Mouse (Mus musculus) kidney, embryonic 16.5 days (tissue): ENCODE measurements at regions not wholly inside any gene's neighbourhood (a gene's known extent, or its start where the extent isn't known, plus 50 kb on each side); places are given as distances from the start of the nearest gene placed in this dataset.

Source experiments
- ATAC-seq: fragments of 200-750 bp; cut with Nextera tagmentation; 2 replicates; pipeline ENCODE4 v1.8.0; 2017; ENCODE audit warnings: moderate TSS enrichment; ENCODE audit not compliant: low FRiP score, low TSS enrichment
- H3K27ac ChIP-seq: fragments of 300-500 bp; sonication (generic); 2 replicates; pipeline ENCODE4 v1.5.1; 2014; ENCODE audit warnings: low read length
- H3K27me3 ChIP-seq: fragments of 300-500 bp; sonication (generic); 2 replicates; pipeline ENCODE4 v1.6.1; 2014; ENCODE audit warnings: low read length, control low read depth, mixed read lengths; ENCODE audit not compliant: insufficient read depth
- H3K36me3 ChIP-seq: fragments of 300-500 bp; sonication (generic); 2 replicates; pipeline ENCODE4 v1.6.1; 2014; ENCODE audit warnings: low read length, control low read depth, mixed read lengths; ENCODE audit not compliant: insufficient read depth
- H3K4me1 ChIP-seq: fragments of 300-500 bp; sonication (generic); 2 replicates; pipeline ENCODE4 v1.6.1; 2014; ENCODE audit warnings: low read length, control low read depth, mixed read lengths; ENCODE audit not compliant: insufficient read depth
- H3K4me2 ChIP-seq: fragments of 300-500 bp; sonication (generic); replicated peaks from 2 replicates; pipeline ENCODE4 v1.6.1; 2014; ENCODE audit warnings: low read depth, low read length
- H3K4me3 ChIP-seq: fragments of 300-500 bp; sonication (generic); 2 replicates; pipeline ENCODE4 v1.5.1; 2014; ENCODE audit warnings: mild to moderate bottlenecking, low read length
- H3K9ac ChIP-seq: fragments of 300-500 bp; sonication (generic); replicated peaks from 2 replicates; pipeline ENCODE4 v1.6.1; 2014; ENCODE audit warnings: low read length
- H3K9me3 ChIP-seq: fragments of 300-500 bp; sonication (generic); 2 replicates; pipeline ENCODE4 v1.6.1; 2016; ENCODE audit warnings: low read length, control low read depth
- WGBS: fragments of 180-500 bp; shearing (Covaris S2); extraction: QIAGEN DNeasy Blood & Tissue Kit; methylation state at CpG from one replicate; pipeline ENCODE4 v1.1.7; 2014; 5-methylcytosine and 5-hydroxymethylcytosine counted together

GRCm38 (mm10) chr5:119575124-119575523 is 95.3 kb upstream of the Tbx3 start:
- Histone ChIP-seq H3K36me3 (no peaks in the 10 kb centered on the region), H3K4me2 (no peak overlapping the region), H3K4me3 (no peak overlapping the region), H3K27ac (no peak overlapping the region), H3K4me1 (no peaks in the 10 kb centered on the region), H3K27me3 (0 out of 2 replicates have a peak, but pooled peaks cover 3% of the 10 kb centered on the region), H3K9ac (no peak overlapping the region), H3K9me3 (peaks cover 14% of the 10 kb centered on the region)
- no peak; the same call in 1 of the 2 replicates for ATAC-seq
- 16% methylated on average over 14 of the region's 14 CpGs for whole genome bisulfite sequencing

GRCm38 (mm10) chr5:119579288-119579687 is 91.2 kb upstream of the Tbx3 start:
- Histone ChIP-seq H3K4me2 (no peak overlapping the region), H3K36me3 (no peaks in the 10 kb centered on the region), H3K27ac (no peak overlapping the region), H3K4me3 (no peak overlapping the region), H3K4me1 (no peaks in the 10 kb centered on the region), H3K27me3 (no peaks in the 10 kb centered on the region), H3K9me3 (no peaks in the 10 kb centered on the region), H3K9ac (no peak overlapping the region)
- no peak for ATAC-seq
- WGBS = 79% methylated on average over 2 of the region's 2 CpGs

GRCm38 (mm10) chr5:119579806-119580205 is 90.7 kb upstream of the Tbx3 start:
- ATAC-seq = no peak
- Histone ChIP-seq H3K27ac (no peak overlapping the region), H3K27me3 (no peaks in the 10 kb centered on the region), H3K4me3 (no peak overlapping the region), H3K9me3 (no peaks in the 10 kb centered on the region), H3K4me1 (no peaks in the 10 kb centered on the region), H3K4me2 (no peak overlapping the region), H3K36me3 (no peaks in the 10 kb centered on the region), H3K9ac (no peak overlapping the region)
- WGBS = 95% methylated on average over 2 of the region's 2 CpGs

- no peak overlapping the region for H3K4me2 ChIP-seq
- whole genome bisulfite sequencing = 76% methylated on average over 6 of the region's 6 CpGs
- no peak for ATAC-seq
Measured at GRCm38 (mm10) chr5:119580395-119580794, 90.1 kb upstream of the Tbx3 start.

GRCm38 (mm10) chr5:119580798-119581197 is 89.7 kb upstream of the Tbx3 start:
- 82% methylated on average over 2 of the region's 2 CpGs for WGBS
- no peaks in the 10 kb centered on the region for H3K9me3 ChIP-seq
- no peaks in the 10 kb centered on the region for H3K27me3 ChIP-seq
- no peak overlapping the region for H3K9ac ChIP-seq
- H3K27ac ChIP-seq = no peak overlapping the region
- H3K4me2 ChIP-seq = no peak overlapping the region
- H3K4me1 ChIP-seq = no peaks in the 10 kb centered on the region
- ATAC-seq = no peak
- H3K36me3 ChIP-seq = no peaks in the 10 kb centered on the region
- no peak overlapping the region for H3K4me3 ChIP-seq

More at GRCm38 (mm10) chr5:119580395-119580794, 90.1 kb upstream of the Tbx3 start:
- H3K27ac ChIP-seq = no peak overlapping the region
- no peaks in the 10 kb centered on the region for H3K27me3 ChIP-seq
- H3K36me3 ChIP-seq = no peaks in the 10 kb centered on the region
- no peaks in the 10 kb centered on the region for H3K9me3 ChIP-seq
- H3K4me3 ChIP-seq = no peak overlapping the region
- no peak overlapping the region for H3K9ac ChIP-seq
- no peaks in the 10 kb centered on the region for H3K4me1 ChIP-seq

- WGBS = 71% methylated on average over 2 of the region's 2 CpGs
- H3K4me2 ChIP-seq = no peak overlapping the region
- no peak overlapping the region for H3K4me3 ChIP-seq
- peaks cover 11% of the 10 kb centered on the region; the same call in 1 of the 2 replicates for H3K4me1 ChIP-seq
- no peaks in the 10 kb centered on the region for H3K36me3 ChIP-seq
- no peak for ATAC-seq
- H3K9me3 ChIP-seq = no peaks in the 10 kb centered on the region
- H3K27ac ChIP-seq = no peak overlapping the region
- H3K9ac ChIP-seq = no peak overlapping the region
- H3K27me3 ChIP-seq = no peaks in the 10 kb centered on the region
Measured at GRCm38 (mm10) chr5:119584389-119584788, 86.1 kb upstream of the Tbx3 start.

- Histone ChIP-seq H3K9ac (no peak overlapping the region), H3K4me2 (no peak overlapping the region), H3K27ac (no peak overlapping the region), H3K9me3 (no peaks in the 10 kb centered on the region), H3K36me3 (no peaks in the 10 kb centered on the region), H3K27me3 (no peaks in the 10 kb centered on the region), H3K4me3 (no peak overlapping the region), H3K4me1 (peaks cover 11% of the 10 kb centered on the region; the same call in 1 of the 2 replicates)
- whole genome bisulfite sequencing = 88% methylated on average over 5 of the region's 5 CpGs
- ATAC-seq = no peak
Measured at GRCm38 (mm10) chr5:119584914-119585313, 85.6 kb upstream of the Tbx3 start.

GRCm38 (mm10) chr5:119586391-119587058 is 83.9 kb upstream of the Tbx3 start:
- H3K27ac ChIP-seq = no peak overlapping the region
- no peaks in the 10 kb centered on the region for H3K36me3 ChIP-seq
- peaks cover 11% of the 10 kb centered on the region; the same call in 1 of the 2 replicates for H3K4me1 ChIP-seq
- no peak overlapping the region for H3K9ac ChIP-seq
- H3K4me3 ChIP-seq = no peak overlapping the region
- no peaks in the 10 kb centered on the region for H3K27me3 ChIP-seq
- no peak for ATAC-seq
- H3K4me2 ChIP-seq = no peak overlapping the region
- no peaks in the 10 kb centered on the region for H3K9me3 ChIP-seq
- WGBS = 88% methylated on average over 12 of the region's 12 CpGs

- Histone ChIP-seq H3K9me3 (no peaks in the 10 kb centered on the region), H3K9ac (no peak overlapping the region), H3K4me2 (no peak overlapping the region), H3K27me3 (no peaks in the 10 kb centered on the region), H3K27ac (no peak overlapping the region), H3K36me3 (no peaks in the 10 kb centered on the region), H3K4me1 (peaks cover 11% of the 10 kb centered on the region; the same call in 1 of the 2 replicates), H3K4me3 (no peak overlapping the region)
- no peak for ATAC-seq
- 38% methylated on average over 12 of the region's 12 CpGs for WGBS
Measured at GRCm38 (mm10) chr5:119587239-119587811, 83.1 kb upstream of the Tbx3 start.
